Mouse (Mus musculus) forebrain, embryonic 14.5 days (tissue): ENCODE data around the gene Tff3. TPM values are rescaled to one million over a fixed set of nuclear protein-coding genes. Genes with fewer than 3 reads are reported as not detected.

Experiments
- ATAC-seq: fragments of 200-750 bp; cut with Nextera tagmentation; 2 replicates; pipeline ENCODE4 v1.8.0; 2017; ENCODE audit warnings: mild to moderate bottlenecking, moderate library complexity
- DNase-seq: peaks from one replicate; pipeline ENCODE4 v3.0.0-alpha.2; 2015; ENCODE audit warnings: low spot score
- H3K27ac ChIP-seq: fragments of 300-500 bp; sonication (generic); 2 replicates; pipeline ENCODE4 v1.5.1; 2014; ENCODE audit warnings: low read depth, mild to moderate bottlenecking, control low read depth, low read length, moderate library complexity
- H3K27me3 ChIP-seq: fragments of 300-500 bp; sonication (generic); replicated peaks from 2 replicates; pipeline ENCODE4 v1.6.1; 2014; ENCODE audit warnings: low read length, control low read depth, mixed read lengths; ENCODE audit not compliant: control insufficient read depth, insufficient read depth
- H3K36me3 ChIP-seq: fragments of 300-500 bp; sonication (generic); 2 replicates; pipeline ENCODE4 v1.6.1; 2014; ENCODE audit warnings: low read length, control low read depth; ENCODE audit not compliant: control insufficient read depth, insufficient read depth
- H3K4me1 ChIP-seq: fragments of 300-500 bp; sonication (generic); 2 replicates; pipeline ENCODE4 v1.6.1; 2014; ENCODE audit warnings: antibody characterized with exemption, low read length, control low read depth; ENCODE audit not compliant: control insufficient read depth, insufficient read depth
- H3K4me2 ChIP-seq: fragments of 300-500 bp; sonication (generic); 2 replicates; pipeline ENCODE4 v1.6.1; 2014; ENCODE audit warnings: mild to moderate bottlenecking, control low read depth, low read length
- H3K4me3 ChIP-seq: fragments of 300-500 bp; sonication (generic); 2 replicates; pipeline ENCODE4 v1.5.1; 2014; ENCODE audit warnings: low read depth, low read length, control low read depth
- H3K9ac ChIP-seq: fragments of 300-500 bp; sonication (generic); 2 replicates; pipeline ENCODE4 v1.6.1; 2014; ENCODE audit warnings: mild to moderate bottlenecking, low read length, control low read depth, moderate library complexity
- H3K9me3 ChIP-seq: fragments of 300-500 bp; sonication (generic); replicated peaks from 2 replicates; pipeline ENCODE4 v1.6.1; 2016; ENCODE audit warnings: low read length, control low read depth, mixed read lengths; ENCODE audit not compliant: control insufficient read depth
- WGBS: fragments of 180-500 bp; shearing (Covaris S2); extraction: QIAGEN DNeasy Blood & Tissue Kit; methylation state at CpG from one replicate; pipeline ENCODE4 v1.1.7; 2014; 5-methylcytosine and 5-hydroxymethylcytosine counted together
- polyA plus RNA-seq: library from polyadenylated mRNA; unstranded; fragments of >200 nt; fragmentation: Nextera tagmentation; extraction: Ambion mirVana; gene quantifications from 2 replicates; pipeline ENCODE4 v1.2.1, GENCODE M21; 2014

Gene Tff3
- polyA plus RNA-seq, 1 experiment from 2014 or later = 1.6 TPM

- Histone ChIP-seq H3K27ac (no peak overlapping the region), H3K9ac (no peak overlapping the region), H3K36me3 (no peaks in the 10 kb centered on the region), H3K4me3 (no peak overlapping the region), H3K9me3 (no peaks in the 10 kb centered on the region), H3K27me3 (no peaks in the 10 kb centered on the region), H3K4me2 (no peak overlapping the region), H3K4me1 (no peaks in the 10 kb centered on the region)
- 85% methylated on average over 9 of the region's 9 CpGs for WGBS
- ATAC-seq (no peak), DNase-seq (no peak)
Measured at GRCm38 (mm10) chr17:31152966-31153499, 23.6 kb upstream of the Tff3 start.

GRCm38 (mm10) chr17:31152512-31152911 is 23.1 kb upstream of the Tff3 start:
- Histone ChIP-seq H3K4me2 (no peak overlapping the region), H3K36me3 (no peaks in the 10 kb centered on the region), H3K9ac (no peak overlapping the region), H3K27ac (no peak overlapping the region), H3K9me3 (no peaks in the 10 kb centered on the region), H3K27me3 (no peaks in the 10 kb centered on the region), H3K4me1 (no peaks in the 10 kb centered on the region), H3K4me3 (no peak overlapping the region)
- ATAC-seq = no peak
- 34% methylated on average over 5 of the region's 5 CpGs for WGBS
- no peak for DNase-seq

GRCm38 (mm10) chr17:31145998-31146397 is 16.6 kb upstream of the Tff3 start:
- Histone ChIP-seq H3K9me3 (no peaks in the 10 kb centered on the region), H3K4me2 (no peak overlapping the region), H3K4me3 (no peak overlapping the region), H3K27ac (no peak overlapping the region), H3K4me1 (no peaks in the 10 kb centered on the region), H3K9ac (no peak overlapping the region), H3K36me3 (no peaks in the 10 kb centered on the region), H3K27me3 (no peaks in the 10 kb centered on the region)
- no peak for ATAC-seq
- no peak for DNase-seq
- WGBS = 85% methylated on average over 9 of the region's 9 CpGs

GRCm38 (mm10) chr17:31144040-31145037 is 14.9 kb upstream of the Tff3 start, which contains the start of gene Tff2:
Gene Tff2, minus strand, starts transcription at chr17:31144282.
- Histone ChIP-seq H3K9ac (no peak within 1 kb of the TSS), H3K27me3 (no peaks in the 10 kb centered on the region), H3K4me1 (no peaks in the 10 kb centered on the region), H3K27ac (no peak within 1 kb of the TSS), H3K9me3 (no peaks in the 10 kb centered on the region), H3K4me2 (no peak within 1 kb of the TSS), H3K36me3 (no peaks in the 10 kb centered on the region), H3K4me3 (no peak within 1 kb of the TSS)
- DNase-seq (peak; percentile 50), ATAC-seq (no peak)
- WGBS = 66% methylated on average over 15 of the region's 15 CpGs

- Histone ChIP-seq H3K4me1 (no peaks in the 10 kb centered on the region), H3K4me2 (no peak overlapping the region), H3K27me3 (no peaks in the 10 kb centered on the region), H3K4me3 (no peak overlapping the region), H3K9ac (no peak overlapping the region), H3K36me3 (no peaks in the 10 kb centered on the region), H3K27ac (no peak overlapping the region), H3K9me3 (no peaks in the 10 kb centered on the region)
- 91% methylated on average over 7 of the region's 7 CpGs for WGBS
- ATAC-seq (no peak), DNase-seq (no peak)
Measured at GRCm38 (mm10) chr17:31142116-31142515, 12.7 kb upstream of the Tff3 start.

GRCm38 (mm10) chr17:31138398-31138797 is 9.0 kb upstream of the Tff3 start:
- WGBS = 13% methylated on average over 5 of the region's 5 CpGs
- no peaks in the 10 kb centered on the region for H3K27me3 ChIP-seq
- no peaks in the 10 kb centered on the region for H3K9me3 ChIP-seq
- H3K9ac ChIP-seq = no peak overlapping the region
- H3K4me3 ChIP-seq = no peak overlapping the region
- no peak overlapping the region for H3K27ac ChIP-seq
- no peaks in the 10 kb centered on the region for H3K36me3 ChIP-seq
- H3K4me2 ChIP-seq = no peak overlapping the region
- ATAC-seq (peak; percentile 55), DNase-seq (peak; percentile 82)
- no peaks in the 10 kb centered on the region for H3K4me1 ChIP-seq

- DNase-seq = no peak
Measured at GRCm38 (mm10) chr17:31136821-31137220, 7.4 kb upstream of the Tff3 start.

GRCm38 (mm10) chr17:31136291-31136690 is 6.8 kb upstream of the Tff3 start:
- H3K4me1 ChIP-seq = no peaks in the 10 kb centered on the region

More at GRCm38 (mm10) chr17:31136821-31137220, 7.4 kb upstream of the Tff3 start:
- no peak overlapping the region for H3K9ac ChIP-seq
- H3K4me1 ChIP-seq = no peaks in the 10 kb centered on the region
- 92% methylated on average over 1 of the region's 1 CpGs for WGBS
- H3K4me3 ChIP-seq = no peak overlapping the region
- no peak overlapping the region for H3K4me2 ChIP-seq
- no peaks in the 10 kb centered on the region for H3K9me3 ChIP-seq
- H3K27ac ChIP-seq = no peak overlapping the region
- no peaks in the 10 kb centered on the region for H3K27me3 ChIP-seq
- H3K36me3 ChIP-seq = no peaks in the 10 kb centered on the region
- ATAC-seq = no peak

GRCm38 (mm10) chr17:31134913-31135312 is 5.5 kb upstream of the Tff3 start:
- WGBS = 86% methylated on average over 6 of the region's 6 CpGs

More at GRCm38 (mm10) chr17:31136291-31136690, 6.8 kb upstream of the Tff3 start:
- no peak overlapping the region for H3K4me2 ChIP-seq
- H3K4me3 ChIP-seq = no peak overlapping the region
- no peaks in the 10 kb centered on the region for H3K9me3 ChIP-seq
- no peak overlapping the region for H3K27ac ChIP-seq
- H3K9ac ChIP-seq = no peak overlapping the region
- 52% methylated on average over 3 of the region's 3 CpGs for WGBS
- ATAC-seq = no peak
- H3K27me3 ChIP-seq = no peaks in the 10 kb centered on the region
- no peak for DNase-seq
- H3K36me3 ChIP-seq = no peaks in the 10 kb centered on the region

More at GRCm38 (mm10) chr17:31134913-31135312, 5.5 kb upstream of the Tff3 start:
- DNase-seq = no peak
- Histone ChIP-seq H3K9me3 (no peaks in the 10 kb centered on the region), H3K4me2 (no peak overlapping the region), H3K27ac (no peak overlapping the region), H3K4me1 (no peaks in the 10 kb centered on the region), H3K27me3 (no peaks in the 10 kb centered on the region), H3K9ac (no peak overlapping the region), H3K4me3 (no peak overlapping the region), H3K36me3 (no peaks in the 10 kb centered on the region)
- no peak for ATAC-seq
